9 mouse cellular contexts compared by ENCODE assay signal in genomic region chr7:98704276-98704675, GRCm38 (mm10). TPM values are rescaled to one million over a fixed set of nuclear protein-coding genes. Genes with fewer than 3 reads are reported as not detected.
DNase-seq lines count a peak whose midpoint lies in the region; ATAC-seq and TF ChIP-seq lines count a peak whose summit lies in the region.
"Had no signal": no experiment of that assay in that cellular context is flagged by ENCODE, and none has a peak within 500 bp of the region (broad histone marks: within the 10 kb centered on the region; RNA-seq: fewer than 3 reads in every experiment).

No protein-coding gene starts in this region.

- no peak for ATAC-seq in hindbrain, embryonic 11.5 days (ENCODE audit: low FRiP score)
- ATAC-seq in liver, postnatal 0 days, result no peak
- ATAC-seq: inflammation-experienced regulatory T-cells, adult 6 months had no signal

- H3K4me1 ChIP-seq in heart, embryonic 10.5 days, result peaks cover 24% of the 10 kb centered on the region
- peaks cover 2% of the 10 kb centered on the region in 2 experiments; a peak in 2 of 4 replicates for H3K4me1 ChIP-seq in ES-E14 (ENCODE audit: control insufficient read depth in 2 of 2, insufficient read depth in 2 of 2, low read length in 2 of 2, poor library complexity in 1 of 2)
- peaks cover 4% of the 10 kb centered on the region; the same call in 1 of the 2 replicates for H3K4me1 ChIP-seq in hindbrain, embryonic 11.5 days (replicated peaks; ENCODE audit: control insufficient read depth, insufficient read depth, low read length)
- peaks cover 21% of the 10 kb centered on the region for H3K4me1 ChIP-seq in liver, postnatal 0 days (ENCODE audit: insufficient read depth)

- H3K4me2 ChIP-seq in hindbrain, embryonic 11.5 days (replicated peaks; ENCODE audit: low read depth, low read length), result peak overlapping the region; percentile 69
- H3K4me2 ChIP-seq in liver, postnatal 0 days (ENCODE audit: low read depth, low read length), result peak overlapping the region; percentile 95

- peak overlapping the region; percentile 95; the same call in 1 of the 2 replicates for H3K27ac ChIP-seq in heart, embryonic 10.5 days
- no peak overlapping the region for H3K27ac ChIP-seq in ES-E14 (ENCODE audit: insufficient read depth, low read depth, low read length, poor library complexity, severe bottlenecking)
- H3K27ac ChIP-seq in hindbrain, embryonic 11.5 days (ENCODE audit: low read depth, low read length), result no peak overlapping the region
- H3K27ac ChIP-seq in liver, postnatal 0 days (ENCODE audit: low read depth), result peak overlapping the region; percentile 89

- 68% methylated on average over 5 of the region's 5 CpGs for WGBS in heart, embryonic 10.5 days
- 69% methylated on average over 5 of the region's 5 CpGs for WGBS in hindbrain, embryonic 11.5 days
- WGBS in liver, postnatal 0 days (ENCODE audit: insufficient replicate concordance), result 31% methylated on average over 5 of the region's 5 CpGs

- H3K27me3 ChIP-seq in heart, embryonic 10.5 days (ENCODE audit: insufficient read depth, poor library complexity, severe bottlenecking), result no peaks in the 10 kb centered on the region
- H3K27me3 ChIP-seq in hindbrain, embryonic 11.5 days (ENCODE audit: control insufficient read depth, insufficient read depth, low read length), result no peaks in the 10 kb centered on the region
- H3K27me3 ChIP-seq in liver, postnatal 0 days (ENCODE audit: insufficient read depth, low read length), result no peaks in the 10 kb centered on the region

- no peak for DNase-seq in heart, embryonic 10.5 days (ENCODE audit: low spot score)
- no peak for DNase-seq in heart, postnatal 4 days
- no peak for DNase-seq in ES-E14 (ENCODE audit: low read depth, low spot score)
- DNase-seq in hindbrain, embryonic 11.5 days (ENCODE audit: low spot score), result no peak
- no peak for DNase-seq in liver, postnatal 0 days
- no peak for DNase-seq in thymus, postnatal 25 days
- DNase-seq in cerebellum, adult 18-20 months, result no peak
- DNase-seq in kidney, postnatal 4 days, result no peak

- peak overlapping the region; percentile 89 for H3K4me3 ChIP-seq in heart, embryonic 10.5 days
- H3K4me3 ChIP-seq in ES-E14 (ENCODE audit: insufficient read depth in 1 of 2, low read depth in 1 of 2, low read length in 2 of 2, poor library complexity in 1 of 2, severe bottlenecking in 1 of 2), result peak overlapping the region; percentile 76 to 91; a peak in 3 of 4 replicates
- H3K4me3 ChIP-seq in hindbrain, embryonic 11.5 days (ENCODE audit: low read depth, low read length), result peak overlapping the region; percentile 99
- H3K4me3 ChIP-seq in liver, postnatal 0 days (ENCODE audit: low read depth, low read length), result peak overlapping the region; percentile 79

- no peaks in the 10 kb centered on the region for H3K9me3 ChIP-seq in heart, embryonic 10.5 days
- H3K9me3 ChIP-seq in ES-E14 (ENCODE audit: control insufficient read depth, insufficient read depth, low read depth, low read length), result no peaks in the 10 kb centered on the region
- no peaks in the 10 kb centered on the region for H3K9me3 ChIP-seq in hindbrain, embryonic 11.5 days (ENCODE audit: control insufficient read depth, low read length)
- no peaks in the 10 kb centered on the region for H3K9me3 ChIP-seq in liver, postnatal 0 days (ENCODE audit: low read length)

- no peaks in the 10 kb centered on the region for H3K36me3 ChIP-seq in heart, embryonic 10.5 days
- no peaks in the 10 kb centered on the region; the same call in 1 of the 2 replicates for H3K36me3 ChIP-seq in ES-E14 (ENCODE audit: control insufficient read depth, insufficient read depth, low read length, poor library complexity, severe bottlenecking)
- no peaks in the 10 kb centered on the region for H3K36me3 ChIP-seq in hindbrain, embryonic 11.5 days (ENCODE audit: control insufficient read depth, insufficient read depth, low read length)
- no peaks in the 10 kb centered on the region for H3K36me3 ChIP-seq in liver, postnatal 0 days (replicated peaks; ENCODE audit: insufficient read depth, low read length)

- no peak for TF ChIP-seq CTCF in liver, postnatal 0 days (IDR thresholded peaks at IDR 0.05; ENCODE audit: low read depth)

- in situ Hi-C loops in ES-E14 (cut with MboI; ENCODE audit: low sequenced_read_pairs in 2 of 2, unreplicated experiment in 2 of 2), result no loop called here

- no peak for TF ChIP-seq EP300 in liver, postnatal 0 days (IDR thresholded peaks at IDR 0.05; ENCODE audit: low read depth)

- H3K9ac ChIP-seq in ES-E14 (ENCODE audit: insufficient read depth, low read depth, low read length, poor library complexity, severe bottlenecking), result peak overlapping the region; percentile 60; the same call in 1 of the 2 replicates
- H3K9ac ChIP-seq in hindbrain, embryonic 11.5 days (ENCODE audit: low read depth, low read length), result peak overlapping the region; percentile 24; the same call in 1 of the 2 replicates
- peak overlapping the region; percentile 88 for H3K9ac ChIP-seq in liver, postnatal 0 days (replicated peaks)

TF ChIP-seq in ES-E14, 5 proteins besides CTCF, POLR2A, EP300 and RAD21:
- no peak for TF ChIP-seq CHD2 (IDR thresholded peaks at IDR 0.05; ENCODE audit: low read depth, low read length)
- TF ChIP-seq ZNF384 (IDR thresholded peaks at IDR 0.05; ENCODE audit: low read depth, low read length), result no peak
TF ChIP-seq in ES-E14: peak in this region for 0.

RNA-seq across cellular contexts. Expression of gene Thap12, which starts 1.4 kb away (rescaled TPM):
- 39.5 and 40.6 TPM in 2 replicates for polyA plus RNA-seq in heart, embryonic 10.5 days (2016; fragmentation: Nextera tagmentation; extraction: Ambion mirVana)
- total RNA-seq in heart, postnatal 4 days (2021), result 10 to 100 TPM; 75.0 to 79.8 TPM
- 19.9 and 29.9 TPM in 2 replicates for total RNA-seq in ES-E14 (2012; rRNA removed)
- 71.6 and 88.1 TPM in 2 replicates for polyA plus RNA-seq in hindbrain, embryonic 11.5 days (2014; fragmentation: Nextera tagmentation; extraction: Ambion mirVana)
- polyA plus RNA-seq in liver, postnatal 0 days (2015; fragmentation: Nextera tagmentation; extraction: Ambion mirVana), result 14.0 and 15.7 TPM in 2 replicates

RNA-seq across cellular contexts. Expression of gene Emsy, which starts 47.7 kb away (rescaled TPM):
- 29.1 and 34.1 TPM in 2 replicates for polyA plus RNA-seq in heart, embryonic 10.5 days (2016; fragmentation: Nextera tagmentation; extraction: Ambion mirVana)
- 10 to 100 TPM; 34.2 to 35.8 TPM for total RNA-seq in heart, postnatal 4 days (2021)
- 25.5 and 30.7 TPM in 2 replicates for total RNA-seq in ES-E14 (2012; rRNA removed)
- polyA plus RNA-seq in hindbrain, embryonic 11.5 days (2014; fragmentation: Nextera tagmentation; extraction: Ambion mirVana), result 66.0 and 67.5 TPM in 2 replicates
- polyA plus RNA-seq in liver, postnatal 0 days (2015; fragmentation: Nextera tagmentation; extraction: Ambion mirVana), result 3.4 and 3.7 TPM in 2 replicates

Comparison
In these comparisons a context has a peak if more than half of its experiments do, and no peak if none do; other contexts are left out.
1. H3K27ac ChIP-seq: peak in heart, embryonic 10.5 days (single experiment) and liver, postnatal 0 days (single experiment); none in ES-E14 (single experiment) and hindbrain, embryonic 11.5 days (single experiment).
2. H3K9ac ChIP-seq: peak in every context shown above with its lines; median percentile 88 in liver, postnatal 0 days; 60 in ES-E14; 24 in hindbrain, embryonic 11.5 days.
3. Peak in every context shown above with its lines, with median percentiles within 50 percentile points of each other: H3K4me3 ChIP-seq.